Mouse (Mus musculus) ES-Bruce4 (cell line): Measurements from ENCODE around the gene Btk.

Experiments used
- CTCF ChIP-seq: IDR thresholded peaks from one replicate; pipeline ENCODE4 v1.8.1; 2011; ENCODE audit warnings: low read depth, low read length
- EP300 ChIP-seq: IDR thresholded peaks from 2 replicates; pipeline ENCODE4 v1.6.1; 2011; ENCODE audit warnings: low read depth, low read length; ENCODE audit not compliant: insufficient read depth

GRCm38 (mm10) chrX:134589836-134590235 lies 6.5 kb upstream of the Btk start:
- TF ChIP-seq EP300 (no peak), CTCF (no peak)
